Mouse (Mus musculus) retina, postnatal 1 day (tissue): ENCODE results near the gene Cyp2e1.
A peak's percentile ranks its signal among the peaks of the same experiment; 100 is the strongest.

ENCODE experiments used
- DNase-seq: peaks from one replicate; pipeline ENCODE4 v3.0.0-alpha.2; 2012

Cyp2e1 gene

GRCm38 (mm10) chr7:140811714-140812113 lies 48.2 kb downstream of the Cyp2e1 start:
- no peak for DNase-seq

- no peak for DNase-seq
Observed at GRCm38 (mm10) chr7:140812850-140813249, 49.3 kb downstream of the Cyp2e1 start.

GRCm38 (mm10) chr7:140820173-140820572 lies 56.6 kb downstream of the Cyp2e1 start:
- DNase-seq, result peak; percentile 20

- no peak for DNase-seq
Observed at GRCm38 (mm10) chr7:140821305-140821652, 57.7 kb downstream of the Cyp2e1 start.

GRCm38 (mm10) chr7:140821653-140822329 lies 58.3 kb downstream of the Cyp2e1 start, which contains the start of gene Zfp941:
Zfp941 (minus strand) TSS chr7:140822178.
- peak; percentile 80 for DNase-seq

- no peak for DNase-seq
Observed at GRCm38 (mm10) chr7:140822731-140823130, 59.2 kb downstream of the Cyp2e1 start.
